Mouse (Mus musculus) thymus, postnatal 36 days (tissue): ENCODE results near the gene Dusp12.

Source experiments
- DNase-seq, 2 experiments: peaks; one replicate each; pipeline ENCODE4 v3.0.0; 2022; ENCODE audit warnings: mixed read lengths in 2 of 2

Dusp12 gene

DNA sequence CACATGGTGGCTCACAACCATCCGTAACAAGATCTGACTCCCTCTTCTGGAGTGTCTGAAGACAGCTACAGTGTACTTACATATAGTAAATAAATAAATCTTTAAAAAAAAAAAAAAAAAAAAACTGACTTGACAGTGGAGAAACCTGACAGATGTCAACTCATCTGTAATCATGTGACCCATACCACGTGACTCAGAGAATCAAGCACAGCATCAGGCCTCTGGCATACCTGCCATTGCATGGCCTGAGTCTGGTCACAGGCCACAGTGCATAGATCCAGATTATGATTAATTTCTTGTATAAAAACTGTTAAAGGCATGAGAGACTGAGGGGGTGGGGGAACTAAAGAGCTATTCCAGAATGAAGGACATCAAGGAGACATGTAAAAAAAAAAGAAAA, 26.5 kb downstream of the Dusp12 start:
- no peak for DNase-seq

DNA sequence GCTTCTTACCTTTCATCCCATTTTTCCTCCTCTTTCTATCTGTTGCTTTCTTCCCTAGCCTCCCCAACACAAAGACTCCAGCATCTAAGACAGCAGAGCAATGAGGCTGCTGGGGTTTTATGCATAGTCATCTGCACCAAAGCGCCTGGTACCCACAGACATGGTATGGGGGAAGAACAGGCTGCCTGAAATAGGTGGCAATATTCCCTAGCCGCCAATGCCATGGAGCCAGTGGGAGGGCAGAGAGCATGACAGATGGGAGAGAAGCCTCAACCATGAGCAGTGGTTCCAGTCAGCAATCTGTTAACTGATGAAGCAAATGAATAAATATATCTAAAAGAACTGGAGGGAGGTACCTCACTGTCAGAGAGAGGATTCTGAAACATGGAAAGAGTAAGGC, 28.0 kb downstream of the Dusp12 start:
- DNase-seq: no peak

DNA sequence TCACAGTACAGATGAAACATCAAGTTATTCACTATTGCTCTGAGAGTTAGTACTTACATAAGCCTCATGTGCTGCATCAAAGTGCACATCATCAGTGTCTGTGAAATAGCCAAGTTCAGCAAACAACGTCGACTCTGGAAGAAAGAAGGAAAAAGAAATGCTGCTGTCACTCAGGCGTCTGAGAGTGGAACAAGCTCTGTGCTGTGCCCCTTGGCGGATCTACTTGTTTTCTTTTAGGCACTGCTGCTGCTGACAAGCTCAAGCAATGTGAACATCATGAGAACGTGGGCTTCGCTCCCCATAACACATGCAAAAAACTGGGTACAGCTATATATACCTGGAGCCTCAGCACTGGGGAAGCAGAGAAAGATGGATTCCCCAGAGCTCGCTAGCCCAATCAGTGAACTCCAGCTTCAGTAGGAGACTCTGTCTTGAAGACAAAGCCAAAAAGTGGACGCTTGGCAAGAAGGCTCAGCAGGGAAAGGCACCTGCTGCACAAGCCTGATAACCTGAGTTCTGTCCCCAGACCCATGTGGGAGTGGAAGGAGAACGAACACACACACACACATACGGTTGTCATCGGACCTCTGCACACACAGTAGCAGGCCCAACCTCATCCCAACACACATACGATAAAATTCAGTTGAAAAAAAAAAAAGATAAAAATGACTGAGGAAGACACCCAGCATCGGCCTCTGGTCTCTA, 30.1 kb downstream of the Dusp12 start:
- no peak for DNase-seq

DNA sequence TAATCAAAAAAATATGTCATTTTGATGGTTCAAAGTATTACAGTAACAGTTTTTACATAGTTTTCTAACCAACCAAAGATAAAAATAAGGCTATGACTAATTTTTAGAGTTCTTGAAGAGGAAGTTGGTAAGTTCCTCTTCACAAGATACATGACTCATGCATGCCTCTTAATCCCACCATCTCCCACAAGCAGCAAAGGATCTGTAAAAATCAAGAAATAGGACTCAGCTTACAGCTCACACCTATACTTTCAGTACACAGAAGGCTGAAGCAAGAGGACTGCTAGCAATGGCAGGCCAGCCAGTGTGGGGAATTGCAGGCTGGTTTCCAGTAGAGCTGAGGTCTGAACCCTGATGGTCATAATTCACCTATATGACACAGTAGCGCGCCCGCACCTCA, 31.7 kb downstream of the Dusp12 start:
- DNase-seq: no peak

DNA sequence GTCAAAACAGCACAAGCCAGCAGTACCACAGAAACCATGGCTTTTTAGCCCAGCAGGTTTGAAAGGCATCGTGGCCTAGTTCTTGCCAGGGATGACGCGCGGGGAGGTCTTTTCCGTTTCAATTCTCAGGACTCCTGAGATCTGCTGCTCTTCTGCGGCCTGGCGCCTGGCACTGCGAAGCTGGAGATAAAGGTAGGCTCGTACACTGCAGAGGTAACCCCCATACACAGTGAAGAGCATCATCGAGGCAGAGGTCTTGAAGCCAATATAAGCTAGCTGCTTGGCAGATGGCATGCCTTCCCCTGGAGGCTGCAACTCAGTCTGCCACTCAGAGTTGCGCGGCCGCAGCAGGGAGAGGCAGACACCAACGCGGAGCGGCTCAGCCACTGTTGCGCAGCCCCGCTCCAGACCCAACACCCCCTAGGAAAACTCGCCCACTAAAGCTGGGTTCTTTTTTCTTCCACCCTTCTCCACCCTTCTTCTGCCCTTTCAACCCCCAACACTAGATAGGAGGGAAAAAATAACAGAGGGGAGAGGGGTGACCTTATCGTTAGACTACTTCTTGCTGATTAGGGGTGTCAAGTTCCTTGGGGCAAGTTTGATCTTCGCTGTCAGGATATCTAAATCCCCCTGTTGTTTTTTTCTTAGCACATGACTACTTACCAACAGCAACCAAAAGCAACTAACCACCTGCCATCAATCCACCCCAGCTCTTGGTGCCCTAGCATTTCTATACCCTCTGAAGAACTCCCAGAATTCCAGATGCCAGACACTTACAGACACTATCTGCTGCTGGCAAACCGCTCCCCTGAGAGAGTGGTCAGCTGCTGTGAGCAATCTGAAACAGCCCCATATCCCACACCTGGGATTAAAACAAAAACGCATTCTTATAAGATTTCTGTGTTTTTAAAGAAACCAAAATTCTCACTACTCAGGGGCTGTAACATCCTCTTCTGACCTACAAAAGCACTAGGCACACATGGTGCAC, 34.4 kb downstream of the Dusp12 start:
- DNase-seq: no peak

DNA sequence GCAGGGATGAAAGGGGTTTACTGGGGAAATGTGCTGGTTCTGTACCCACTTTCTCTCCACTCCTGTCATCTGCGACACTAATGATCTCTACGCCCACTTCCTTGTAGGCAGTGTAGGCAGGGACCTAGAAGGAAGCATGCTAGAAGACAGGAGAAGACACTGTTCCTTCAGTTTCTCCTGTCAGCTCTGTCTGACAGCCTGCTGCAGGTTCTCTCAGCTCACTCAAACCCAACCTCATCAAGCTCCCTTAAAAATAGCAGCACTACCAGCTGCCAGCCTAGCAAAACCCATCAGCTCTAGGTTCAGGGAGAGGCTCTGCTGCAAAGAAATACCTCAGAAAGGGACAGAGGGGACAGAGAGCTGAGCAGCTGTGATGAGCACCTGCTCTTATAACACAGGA, 35.3 kb downstream of the Dusp12 start:
- DNase-seq: no peak

DNA sequence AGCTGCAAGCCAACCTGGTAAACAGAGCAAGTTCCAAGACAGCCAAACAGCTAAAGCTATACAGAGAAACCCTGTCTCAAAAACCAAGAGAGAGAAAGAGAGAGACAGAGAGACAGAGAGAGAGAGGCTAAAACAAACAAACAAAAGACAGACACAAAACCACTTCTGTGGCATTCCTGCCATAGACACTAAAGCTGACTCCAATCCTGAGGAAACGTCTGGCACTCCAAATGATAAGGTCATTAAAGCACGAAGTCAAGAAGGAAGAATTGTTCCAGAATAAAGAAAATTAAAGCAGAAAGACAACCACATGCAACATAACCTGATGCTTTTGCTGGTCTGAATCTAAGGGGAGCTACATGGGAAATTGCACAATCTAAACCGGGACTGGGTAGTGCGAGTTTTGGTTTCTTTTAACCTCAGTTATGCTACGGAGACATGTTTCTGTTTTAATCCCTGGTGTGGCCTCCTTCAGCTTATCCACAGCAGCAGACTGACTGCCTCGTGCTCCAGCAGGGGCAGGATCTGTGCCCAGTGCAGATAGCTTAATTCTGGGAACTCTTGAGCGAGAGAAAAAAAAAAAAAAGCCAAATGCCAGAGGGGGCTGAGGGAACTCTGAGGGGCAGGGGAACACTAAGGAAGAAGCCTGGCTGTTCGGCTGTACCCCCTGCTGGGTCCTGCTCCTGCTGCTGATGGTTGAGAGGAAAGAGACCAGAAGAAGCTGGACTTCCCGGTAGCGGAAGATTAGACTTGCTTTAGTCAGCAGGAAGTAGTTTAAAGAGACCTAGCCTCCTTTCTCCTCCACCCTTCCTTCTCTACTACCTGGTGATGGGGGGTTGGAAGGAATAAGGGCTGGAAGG, 39.7 kb downstream of the Dusp12 start:
- no peak for DNase-seq

DNA sequence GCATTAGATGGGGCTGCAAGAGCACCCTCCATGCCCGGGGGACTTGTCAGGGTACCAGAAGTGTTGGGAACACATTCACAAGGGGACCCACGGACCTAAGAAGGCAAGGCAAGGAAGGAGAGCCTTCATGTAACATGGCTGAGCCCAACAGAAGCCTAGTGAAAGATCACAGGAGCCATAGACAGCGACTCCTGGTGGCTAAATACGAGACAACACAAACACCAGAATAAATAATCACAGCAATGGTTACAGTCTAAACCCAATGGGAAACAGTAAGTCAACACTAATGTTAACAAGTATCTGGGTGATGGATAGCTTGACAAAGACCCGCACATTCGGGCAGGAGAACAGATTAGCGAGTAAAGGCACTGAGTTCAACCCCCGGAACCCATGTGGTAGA, 41.0 kb downstream of the Dusp12 start:
- no peak for DNase-seq

DNA sequence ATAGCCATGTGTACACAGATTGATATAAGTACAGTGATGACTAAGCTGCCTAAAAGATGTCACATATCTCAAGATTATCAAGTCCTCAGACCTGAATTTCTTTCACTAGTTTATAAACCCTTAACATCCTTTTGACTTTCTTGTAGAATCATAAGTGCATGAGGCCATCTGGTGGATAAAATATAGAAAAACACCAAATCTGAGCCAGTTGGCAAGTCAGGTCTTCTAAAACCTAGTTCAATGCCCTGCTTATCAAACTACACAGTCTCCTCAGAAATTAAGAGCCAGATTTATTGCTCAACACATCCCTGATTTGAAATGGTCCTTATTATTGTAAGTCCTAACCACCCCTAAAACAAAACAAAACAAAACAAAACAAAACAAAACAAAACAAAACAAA, 45.7 kb downstream of the Dusp12 start:
- DNase-seq: no peak

DNA sequence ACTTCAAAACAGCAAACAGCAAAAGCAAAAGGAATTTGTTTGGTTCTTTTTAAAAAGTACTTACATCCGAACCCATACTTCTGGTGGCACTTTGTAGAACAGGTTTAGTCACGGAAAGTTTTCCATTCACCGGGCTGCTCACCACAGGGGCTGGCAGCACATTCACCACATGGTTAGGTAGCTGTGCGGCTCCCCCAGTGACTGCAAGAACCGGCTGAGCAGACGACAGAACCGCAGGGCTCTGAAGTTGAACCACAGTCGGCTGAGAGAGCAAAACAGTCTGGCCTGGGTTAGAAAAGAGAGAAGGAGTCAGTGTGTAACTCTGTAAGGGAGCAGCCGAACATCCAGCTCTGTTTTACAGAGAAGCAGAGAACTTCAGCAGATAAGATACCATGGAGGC, 50.6 kb downstream of the Dusp12 start:
- DNase-seq: peak in 1 of 2 experiments; percentile 28

DNA sequence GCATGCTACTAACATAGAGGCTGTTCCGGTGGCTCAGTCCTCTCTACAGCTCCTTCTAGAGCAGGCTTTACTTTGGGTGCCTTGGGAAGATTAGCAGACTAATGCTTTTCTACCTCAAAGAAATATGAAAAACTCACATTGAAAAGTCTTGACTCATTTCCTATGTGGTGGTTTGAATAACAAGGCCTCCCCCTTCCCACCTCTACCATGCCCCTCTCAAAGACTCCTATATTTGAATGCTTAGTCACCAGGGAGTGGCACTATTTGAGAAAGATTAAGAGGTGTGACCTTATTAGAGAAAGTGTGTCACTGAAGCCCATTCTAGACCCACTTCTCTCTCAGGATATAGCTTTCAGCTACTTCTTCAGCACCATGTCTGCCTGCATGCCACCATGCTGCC, 55.6 kb downstream of the Dusp12 start:
- no peak for DNase-seq

DNA sequence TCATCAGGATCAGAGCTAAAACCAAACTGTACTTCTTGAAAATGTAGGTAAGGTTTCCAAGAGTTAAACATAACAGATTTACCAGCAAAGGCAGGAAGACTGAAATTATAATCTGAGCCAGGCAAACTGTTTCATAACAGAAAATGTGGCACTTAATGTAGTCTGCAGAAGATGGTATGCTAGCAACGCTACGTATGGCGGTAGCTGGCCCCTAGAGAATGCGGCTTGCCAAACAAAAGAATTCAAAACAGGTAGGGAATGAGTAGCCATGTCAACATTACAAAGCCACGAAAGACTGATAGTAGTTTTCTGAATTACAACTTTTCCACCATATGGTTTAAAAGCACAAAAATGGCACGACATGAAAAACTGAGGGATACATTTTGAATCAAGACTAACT, 56.0 kb downstream of the Dusp12 start:
- DNase-seq: no peak
